Mouse (Mus musculus) gastrocnemius, adult 18-20 months (tissue): ENCODE measurements around the gene Tbccd1. TPM values are rescaled to one million over a fixed set of nuclear protein-coding genes. Genes with fewer than 3 reads are reported as not detected.
"Not testable (repeated sequence)": the region's sequence is repeated elsewhere in the genome, so short reads cannot be mapped to it uniquely, and the experiment has no call there.

Experiments used
- DNase-seq: peaks from one replicate; pipeline ENCODE4 v3.0.0; 2021; ENCODE audit warnings: low spot score
- total RNA-seq, 2 experiments: library from RNA; stranded (reverse); gene quantifications; 2 replicates each; pipeline ENCODE4 v1.2.3; 2021

Tbccd1 gene
- total RNA-seq, 2 experiments from 2014 or later: 7.2 to 7.9 TPM

DNA sequence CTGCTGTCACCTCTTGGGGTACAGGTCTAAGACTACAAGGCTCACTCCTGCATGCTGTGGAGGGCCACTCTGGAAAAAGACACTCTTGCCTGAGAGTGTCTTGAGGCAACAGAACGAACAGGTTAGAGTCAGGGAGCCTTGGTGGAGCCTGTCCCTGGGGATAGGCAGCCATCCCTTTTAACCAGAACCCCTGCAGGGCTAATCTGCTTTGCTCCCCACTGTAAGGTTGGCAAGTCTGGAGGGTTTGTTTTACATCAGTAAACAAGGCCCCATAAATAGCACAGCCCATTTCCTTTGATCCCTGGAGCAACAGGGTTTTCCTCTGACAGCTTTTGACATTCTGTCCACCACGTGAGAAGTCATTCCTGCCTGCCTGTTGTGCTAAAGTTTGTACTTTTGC, 66.2 kb downstream of the Tbccd1 start:
- DNase-seq: no peak

DNA sequence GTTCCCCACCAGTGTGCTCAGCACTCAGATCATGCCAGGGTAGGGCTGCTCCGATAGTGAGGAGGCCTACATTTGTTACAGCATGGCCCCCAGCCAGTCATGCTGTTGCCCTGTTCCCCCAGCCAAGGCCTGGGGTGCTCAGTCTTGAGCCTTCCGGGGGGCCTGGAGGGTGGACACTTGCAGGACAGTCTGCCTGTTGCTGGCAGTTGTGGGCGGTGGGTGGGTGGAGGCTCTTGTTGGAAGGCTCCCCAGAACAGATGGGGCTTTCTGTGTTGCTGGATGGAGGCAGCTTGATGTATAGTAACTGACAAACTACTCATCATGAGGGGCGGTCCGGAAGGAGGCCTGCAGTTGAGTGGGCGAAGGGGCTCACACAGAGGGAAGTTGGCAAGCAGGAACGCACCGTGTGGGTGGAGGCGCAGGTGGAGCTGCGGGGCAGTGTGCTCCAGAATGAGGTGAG, 67.5 kb downstream of the Tbccd1 start:
- DNase-seq: no peak

DNA sequence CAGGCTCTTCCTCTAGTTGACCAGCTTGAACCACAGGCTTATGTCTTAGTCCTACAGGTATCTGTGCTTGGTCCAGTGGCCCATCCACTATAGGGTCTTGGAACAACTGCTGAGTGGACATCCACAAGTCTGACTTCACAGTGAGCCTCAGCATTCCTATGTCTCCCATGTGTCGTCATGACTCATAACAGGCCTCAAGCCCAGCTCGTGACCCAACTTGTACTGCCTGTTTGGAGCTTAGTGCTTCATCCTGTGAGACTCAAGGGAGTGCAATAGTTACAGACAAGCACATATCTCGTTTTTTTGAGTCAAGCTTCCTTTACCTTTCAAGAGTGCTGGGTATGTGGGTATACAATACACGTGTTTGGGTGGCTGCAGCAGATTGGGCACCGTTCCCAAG, 74.8 kb downstream of the Tbccd1 start:
- no peak for DNase-seq

DNA sequence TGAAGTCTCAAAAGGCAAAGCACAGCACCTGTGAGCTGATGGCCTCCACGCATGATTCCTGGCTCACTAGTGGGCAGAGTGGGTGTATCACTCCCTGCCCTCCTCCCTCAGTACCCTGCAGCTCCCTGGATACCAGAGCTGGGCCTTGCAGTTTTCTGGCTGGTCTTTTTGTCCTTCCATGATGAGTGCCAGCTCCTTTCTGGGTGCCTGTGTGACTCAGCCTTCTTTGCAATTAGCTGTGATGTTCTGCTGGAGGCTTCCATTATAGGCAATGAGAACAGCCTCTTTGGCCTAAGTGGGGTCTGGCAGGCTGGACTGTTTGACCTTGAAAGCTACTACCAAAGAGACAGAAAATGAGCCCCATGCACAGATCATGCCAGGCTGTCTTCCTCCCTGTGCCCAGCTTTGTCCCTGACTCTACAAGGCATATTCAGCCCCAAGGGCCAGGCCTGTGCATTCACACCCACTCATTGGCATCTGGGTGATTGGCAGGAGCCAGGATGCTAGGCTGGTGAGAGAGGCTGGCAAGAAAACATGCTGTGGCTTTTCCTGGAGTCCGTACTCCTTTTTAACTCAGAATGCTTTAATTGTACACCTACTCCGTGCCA, 78.1 kb downstream of the Tbccd1 start:
- DNase-seq: no peak

DNA sequence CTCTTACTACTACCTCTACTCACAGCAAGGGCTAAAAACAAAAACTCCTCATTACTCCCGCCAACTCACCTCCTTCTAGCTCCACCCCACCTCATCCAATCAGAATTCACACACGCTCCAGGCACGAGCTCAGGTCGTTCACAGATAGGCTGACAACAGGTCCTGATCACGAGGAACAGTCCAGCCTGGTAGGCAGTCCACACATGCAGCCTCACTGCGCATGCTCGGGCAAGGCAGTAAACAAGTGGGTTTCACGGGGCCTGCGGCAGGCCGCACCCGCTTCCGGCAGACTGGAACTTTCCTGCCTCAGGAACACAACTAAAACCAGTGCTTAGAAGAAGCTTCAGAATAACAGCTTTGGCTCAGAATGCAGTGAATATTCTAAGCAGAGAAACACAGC, 79.2 kb downstream of the Tbccd1 start:
- not testable (repeated sequence) for DNase-seq

DNA sequence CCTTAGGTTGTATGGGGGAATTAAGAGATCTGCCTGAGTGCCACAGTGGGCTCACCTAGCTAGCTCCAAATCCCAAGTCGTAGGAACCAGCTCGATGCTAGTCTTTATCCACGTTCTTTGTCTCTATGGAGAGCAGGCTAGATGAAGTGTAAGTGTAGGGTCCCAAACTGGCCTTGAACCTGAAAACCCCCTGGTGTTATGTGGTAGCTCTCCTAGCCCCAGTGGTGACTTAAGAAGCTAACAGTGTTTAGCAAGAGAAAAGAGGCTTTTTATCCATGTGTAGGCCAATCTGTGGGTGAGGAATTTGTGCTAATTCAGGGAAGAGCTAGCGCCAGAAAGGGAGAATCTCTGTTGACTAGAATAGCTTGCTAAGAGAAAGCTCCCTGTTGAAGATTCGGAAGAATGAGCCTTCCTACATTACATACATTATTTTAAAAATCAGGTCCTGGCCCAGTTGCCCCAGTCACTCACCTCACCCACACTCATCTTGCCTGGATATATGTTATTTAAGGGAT, 81.9 kb downstream of the Tbccd1 start:
- no peak for DNase-seq

DNA sequence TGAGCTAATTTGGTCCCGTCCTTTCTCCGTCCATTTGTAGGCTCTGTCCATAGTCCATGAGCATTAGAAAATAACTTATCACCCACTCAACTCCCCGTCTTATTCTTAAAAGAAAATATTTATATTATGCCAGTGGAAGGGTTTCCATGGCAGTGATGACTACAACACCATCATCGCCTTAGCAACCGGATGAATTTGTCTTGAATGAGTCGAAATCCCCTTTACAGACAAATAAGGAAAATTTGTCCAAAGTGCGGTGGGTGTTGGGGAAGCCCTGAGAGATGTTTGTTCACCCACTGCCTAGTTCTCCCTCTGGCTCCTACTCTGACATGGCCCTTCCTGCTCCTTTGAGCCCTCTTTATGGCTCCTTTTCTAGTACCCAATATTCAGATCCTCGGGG, 88.8 kb downstream of the Tbccd1 start:
- DNase-seq: no peak

DNA sequence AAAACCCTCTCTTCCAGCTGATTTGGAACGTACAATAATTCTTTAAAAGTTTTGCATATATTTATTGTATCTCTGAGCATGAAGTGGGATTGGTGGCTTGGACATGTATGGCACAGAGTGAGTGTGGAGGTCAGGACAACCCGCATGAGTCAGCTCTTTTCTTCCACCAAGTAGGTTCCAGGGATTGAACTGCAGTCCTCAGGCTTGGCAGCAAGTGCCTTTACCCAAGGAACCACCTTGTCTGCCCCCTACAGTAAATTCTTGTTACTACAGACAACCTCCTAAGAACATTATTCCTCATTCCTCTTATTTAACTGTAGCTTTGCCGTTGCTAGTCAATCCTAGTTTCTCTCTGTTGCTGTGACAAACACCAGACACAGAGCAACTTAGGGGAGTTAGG, 90.1 kb downstream of the Tbccd1 start:
- DNase-seq: no peak

DNA sequence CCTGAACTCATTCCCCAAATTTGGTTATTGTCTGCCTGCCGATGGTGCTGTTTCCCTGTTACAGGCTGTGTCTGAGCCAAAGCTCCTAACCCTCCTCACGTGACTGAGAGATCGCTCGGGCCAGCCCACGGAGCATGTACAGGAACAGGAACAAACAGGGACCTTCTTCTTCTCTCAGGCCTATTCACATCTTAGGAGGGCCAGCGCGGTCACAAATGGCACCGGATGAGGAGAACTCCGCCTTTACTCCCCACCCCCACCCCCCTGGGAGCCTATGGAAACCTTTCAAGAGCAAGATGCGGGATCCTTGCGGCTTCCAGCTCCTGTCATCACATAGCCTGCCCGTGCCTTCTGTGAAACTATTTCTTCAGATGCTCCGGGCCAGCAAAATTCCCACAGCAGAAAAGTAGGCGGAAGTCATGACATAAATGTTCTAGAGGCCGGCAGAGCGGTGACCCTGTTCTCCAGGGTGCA, 90.7 kb downstream of the Tbccd1 start:
- DNase-seq: peak; percentile 23

DNA sequence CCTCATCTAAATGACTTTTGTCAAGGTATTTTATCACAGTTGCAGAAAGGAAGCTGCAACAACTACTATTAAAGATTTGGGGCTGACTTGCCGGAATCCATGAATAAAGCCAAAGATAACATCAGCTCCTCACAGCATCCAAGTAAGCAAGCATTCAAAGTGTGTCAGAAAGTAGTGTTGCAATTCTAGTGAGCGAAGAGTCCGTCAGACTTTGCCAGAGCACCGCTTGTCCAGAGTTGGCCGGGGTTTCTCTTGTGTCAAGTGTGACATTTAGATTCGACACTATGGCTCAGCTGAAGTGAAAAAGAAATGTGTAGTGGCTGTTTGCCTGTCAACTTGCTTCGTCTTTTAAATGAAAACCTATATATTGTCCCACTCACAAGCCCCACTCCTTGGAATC, 91.9 kb downstream of the Tbccd1 start:
- no peak for DNase-seq

Other genes starting within 250 kb of the Tbccd1 start
- gene Dgkg, start 200.4 kb downstream of the Tbccd1 start, total RNA-seq: under 1 TPM; 0.43 to 0.55 TPM
- not detected for gene Crygs, start 46.1 kb downstream of the Tbccd1 start, total RNA-seq
- 10 to 100 TPM; 36.7 to 37.4 TPM for gene Dnajb11, start 176 bp upstream of the Tbccd1 start, total RNA-seq
- gene Ahsg, start 33.6 kb upstream of the Tbccd1 start, total RNA-seq: 1 to 10 TPM in 1 of 2 experiments, not detected in 1; 1.8 TPM
- gene Fetub, start 60.7 kb upstream of the Tbccd1 start, total RNA-seq: under 1 TPM in 1 of 2 experiments, not detected in 1; 0.45 TPM
- gene Hrg, start 93.4 kb upstream of the Tbccd1 start, total RNA-seq: under 1 TPM in 1 of 2 experiments, not detected in 1; 0.21 TPM
- gene Kng2, start 171.8 kb upstream of the Tbccd1 start, total RNA-seq: under 1 TPM in 1 of 2 experiments, not detected in 1; 0.25 TPM
- gene Kng1, start 200.2 kb upstream of the Tbccd1 start, total RNA-seq: under 1 TPM in 1 of 2 experiments, not detected in 1; 0.74 TPM
- 100 to 1,000 TPM; 405 to 416 TPM for gene Eif4a2, start 249.8 kb upstream of the Tbccd1 start, total RNA-seq